Mouse (Mus musculus) myocyte (in vitro differentiated cells): ENCODE data around the gene Surf4.

Source experiments
- CEBPB ChIP-seq: IDR thresholded peaks from 2 replicates; pipeline ENCODE4 v1.6.1; 2011; ENCODE audit warnings: mild to moderate bottlenecking, moderate library complexity; ENCODE audit not compliant: poor library complexity, insufficient read depth, severe bottlenecking
- E2F4 ChIP-seq: IDR thresholded peaks from one replicate; pipeline ENCODE4 v1.6.1; 2011; ENCODE audit warnings: mild to moderate bottlenecking, control low read depth, moderate library complexity; ENCODE audit not compliant: insufficient read depth
- MAX ChIP-seq: IDR thresholded peaks from one replicate; pipeline ENCODE4 v1.6.1; 2011; ENCODE audit warnings: low read depth, mild to moderate bottlenecking, control low read depth
- MYOD1 ChIP-seq, 3 experiments: IDR thresholded peaks; one replicate each; pipeline ENCODE4 v1.6.1; 2011; ENCODE audit warnings: control low read depth in 2 of 3, low read depth in 2 of 3, mild to moderate bottlenecking in 2 of 3, moderate library complexity in 1 of 3; ENCODE audit not compliant: insufficient read length in 2 of 3, control insufficient read depth in 1 of 3
- MYOG ChIP-seq, 3 experiments: IDR thresholded peaks; one replicate each; pipeline ENCODE4 v1.6.1; 2011; ENCODE audit warnings: control low read depth in 2 of 3, low read depth in 2 of 3, mild to moderate bottlenecking in 2 of 3; ENCODE audit not compliant: insufficient read length in 2 of 3, control insufficient read depth in 1 of 3, insufficient read depth in 1 of 3
- POLR2A ChIP-seq: IDR thresholded peaks from one replicate; pipeline ENCODE4 v1.6.1; 2011; ENCODE audit warnings: low read depth, mild to moderate bottlenecking, control low read depth, moderate library complexity; ENCODE audit not compliant: insufficient read length
- POLR2AphosphoS2 ChIP-seq: IDR thresholded peaks from one replicate; pipeline ENCODE4 v1.6.1; 2011; ENCODE audit warnings: low read depth, control low read depth; ENCODE audit not compliant: insufficient read length
- REST ChIP-seq: IDR thresholded peaks from one replicate; pipeline ENCODE4 v1.6.1; 2011; ENCODE audit warnings: mild to moderate bottlenecking, control low read depth, moderate library complexity; ENCODE audit not compliant: insufficient read depth, insufficient read length
- TCF12 ChIP-seq: IDR thresholded peaks from one replicate; pipeline ENCODE4 v1.6.1; 2011; ENCODE audit warnings: mild to moderate bottlenecking, control low read depth; ENCODE audit not compliant: poor library complexity, insufficient read depth, severe bottlenecking
- TCF3 ChIP-seq: IDR thresholded peaks from one replicate; pipeline ENCODE4 v1.6.1; 2011; ENCODE audit warnings: low read depth, control low read depth; ENCODE audit not compliant: insufficient read length
- USF1 ChIP-seq: IDR thresholded peaks from one replicate; pipeline ENCODE4 v1.6.1; 2011; ENCODE audit warnings: low read depth, mild to moderate bottlenecking, control low read depth, moderate library complexity

GRCm38 (mm10) chr2:26936425-26936824 is 2.7 kb upstream of the Surf4 start:
- TF ChIP-seq POLR2A, result no peak
- TF ChIP-seq CEBPB, result no peak
- no peak for TF ChIP-seq USF1
- no peak for TF ChIP-seq POLR2AphosphoS2
- no peak for TF ChIP-seq E2F4
- TF ChIP-seq TCF3, result no peak
- TF ChIP-seq REST, result no peak
- no peak for TF ChIP-seq MYOG (IDR thresholded peaks at IDR 0.05; ENCODE audit: control insufficient read depth in 1 of 3, insufficient read depth in 1 of 3, insufficient read length in 2 of 3, low read depth in 2 of 3)
- TF ChIP-seq TCF12, result no peak
- no peak for TF ChIP-seq MAX
- no peak for TF ChIP-seq MYOD1 (IDR thresholded peaks at IDR 0.05; ENCODE audit: control insufficient read depth in 1 of 3, insufficient read length in 2 of 3, low read depth in 2 of 3)
